Mouse (Mus musculus) ES-E14 (cell line): ENCODE data around the gene Il12a.

ENCODE experiments used
- MAFK ChIP-seq: IDR thresholded peaks from 2 replicates; pipeline ENCODE4 v1.6.1; 2014; ENCODE audit warnings: mild to moderate bottlenecking, low read depth, low read length, inconsistent platforms; ENCODE audit not compliant: insufficient read depth
- ZC3H11A ChIP-seq: IDR thresholded peaks from 2 replicates; pipeline ENCODE4 v1.6.1; 2012; ENCODE audit warnings: low read depth, mild to moderate bottlenecking, inconsistent platforms, low read length, borderline replicate concordance
- ZNF384 ChIP-seq: IDR thresholded peaks from 2 replicates; pipeline ENCODE4 v1.6.1; 2012; ENCODE audit warnings: low read depth, low read length, inconsistent platforms

DNA sequence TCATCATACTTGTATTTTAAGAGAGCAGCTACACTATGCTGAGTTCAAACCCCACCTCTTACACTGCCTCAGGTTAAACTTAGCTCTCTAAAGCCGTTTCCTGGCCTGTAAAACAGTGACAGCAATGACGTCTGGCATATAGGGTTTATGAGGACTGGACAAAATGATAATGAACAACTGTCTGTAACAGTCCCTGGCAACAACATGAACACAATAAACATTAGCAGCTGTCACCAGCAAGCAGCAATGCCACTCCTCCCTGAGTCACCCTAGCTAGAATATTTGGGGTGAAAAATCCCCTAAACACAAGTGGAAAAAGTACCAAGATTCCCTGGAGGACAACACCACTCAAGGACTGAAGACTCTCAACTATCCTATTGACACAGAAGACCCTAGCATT, 6.9 kb upstream of the Il12a start:
- TF ChIP-seq ZC3H11A (no peak), MAFK (no peak), ZNF384 (no peak)
